Mouse (Mus musculus): Measurements from ENCODE around the gene Tmem106a. TPM values are rescaled to one million over a fixed set of nuclear protein-coding genes. Genes with fewer than 3 reads are reported as not detected.

The Tmem106a gene
- total and polyA plus RNA-seq, 2 experiments from 2014 or later: 5.1 to 5.2 TPM

DNA sequence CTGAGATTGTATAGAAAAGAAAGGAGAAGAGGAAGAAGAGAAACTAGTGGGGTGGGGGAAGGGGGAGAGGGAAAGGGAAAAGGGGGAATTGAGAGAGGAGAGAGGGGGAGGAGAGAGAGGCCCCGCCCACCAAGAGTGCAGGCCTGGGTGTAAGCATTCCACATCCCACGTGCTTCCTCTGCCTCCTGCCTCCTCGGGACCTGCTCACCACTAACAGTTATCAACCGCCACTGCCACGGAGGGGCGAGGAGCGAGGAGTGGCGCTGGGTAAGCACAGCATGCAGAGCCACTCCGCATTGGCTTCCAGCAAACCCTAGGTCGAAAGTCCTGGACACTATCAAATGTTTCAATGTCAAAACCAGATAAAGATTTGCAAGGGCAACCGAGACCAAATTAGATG, 28.4 kb downstream of the Tmem106a start:
- no peaks in the 10 kb centered on the region for H3K36me3 ChIP-seq (ENCODE audit: insufficient read depth, low read length)
- ATAC-seq: no peak
- no peaks in the 10 kb centered on the region for H3K9me3 ChIP-seq (ENCODE audit: low read length)
- H3K27ac ChIP-seq: no peak overlapping the region
- no peak for DNase-seq (ENCODE audit: low spot score)
- H3K27me3 ChIP-seq (ENCODE audit: insufficient read depth, low read length): no peaks in the 10 kb centered on the region
- TF ChIP-seq CTCF (IDR thresholded peaks at IDR 0.05; ENCODE audit: low read depth): no peak
- H3K4me3 ChIP-seq (ENCODE audit: low read length): no peak overlapping the region
- WGBS: 40% methylated on average over 11 of the region's 11 CpGs
- no peak overlapping the region for H3K9ac ChIP-seq (replicated peaks; ENCODE audit: low read length)
- no peaks in the 10 kb centered on the region for H3K4me1 ChIP-seq (ENCODE audit: insufficient read depth, low read length)
- no peak overlapping the region for H3K4me2 ChIP-seq (ENCODE audit: low read depth, low read length)

DNA sequence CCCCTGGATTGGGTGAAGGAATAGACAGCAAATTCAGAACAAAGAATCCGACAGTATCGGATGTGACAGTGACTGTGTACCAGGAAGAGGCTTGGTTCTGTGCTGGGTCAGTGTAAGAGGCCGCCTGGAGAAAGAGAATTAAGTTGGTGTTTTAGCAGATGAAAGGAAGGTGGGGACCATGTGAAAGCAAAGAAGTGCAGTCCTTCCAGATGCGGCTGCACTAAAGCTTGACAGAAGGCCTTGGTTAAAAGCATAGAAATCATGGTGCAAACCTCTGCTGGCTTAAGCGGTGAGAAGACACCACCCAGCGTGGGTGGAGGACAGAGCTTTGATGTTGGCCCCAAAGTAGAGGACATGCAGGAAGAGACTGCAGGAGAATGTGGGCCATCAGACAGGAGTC, 31.6 kb downstream of the Tmem106a start:
- no peak for TF ChIP-seq CTCF (IDR thresholded peaks at IDR 0.05; ENCODE audit: low read depth)
- Histone ChIP-seq H3K36me3 (ENCODE audit: insufficient read depth, low read length) (no peaks in the 10 kb centered on the region), H3K4me2 (ENCODE audit: low read depth, low read length) (no peak overlapping the region), H3K27ac (no peak overlapping the region), H3K4me1 (ENCODE audit: insufficient read depth, low read length) (peaks cover 11% of the 10 kb centered on the region; the same call in 1 of the 2 replicates), H3K4me3 (ENCODE audit: low read length) (no peak overlapping the region), H3K9me3 (ENCODE audit: low read length) (no peaks in the 10 kb centered on the region), H3K9ac (replicated peaks; ENCODE audit: low read length) (no peak overlapping the region), H3K27me3 (ENCODE audit: insufficient read depth, low read length) (no peaks in the 10 kb centered on the region)
- no peak for DNase-seq (ENCODE audit: low spot score)
- 74% methylated on average over 6 of the region's 6 CpGs for WGBS
- ATAC-seq: no peak

DNA sequence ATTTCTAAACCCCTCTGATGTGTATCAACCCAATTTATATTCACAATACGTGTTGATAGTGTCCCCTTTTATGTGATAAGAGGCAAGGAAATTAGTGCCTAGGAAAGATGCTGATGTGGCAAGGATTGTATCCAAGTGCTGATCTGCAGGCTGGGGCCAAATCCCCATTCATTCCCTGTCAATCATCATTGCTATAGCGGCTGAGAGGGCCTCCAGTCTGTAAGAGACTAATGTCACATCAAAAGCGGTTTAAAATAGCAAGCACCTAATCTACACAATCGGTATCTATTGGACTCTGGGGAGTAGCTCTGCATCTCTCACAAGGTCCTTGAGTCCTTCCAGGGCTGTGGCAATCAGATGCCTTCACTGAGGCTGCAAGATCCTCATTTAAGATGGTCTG, 32.1 kb downstream of the Tmem106a start:
- H3K27ac ChIP-seq: no peak overlapping the region
- H3K9ac ChIP-seq (replicated peaks; ENCODE audit: low read length): no peak overlapping the region
- no peaks in the 10 kb centered on the region for H3K27me3 ChIP-seq (ENCODE audit: insufficient read depth, low read length)
- no peak for DNase-seq (ENCODE audit: low spot score)
- H3K4me1 ChIP-seq (ENCODE audit: insufficient read depth, low read length): peaks cover 11% of the 10 kb centered on the region; the same call in 1 of the 2 replicates
- no peak overlapping the region for H3K4me3 ChIP-seq (ENCODE audit: low read length)
- H3K9me3 ChIP-seq (ENCODE audit: low read length): no peaks in the 10 kb centered on the region
- H3K36me3 ChIP-seq (ENCODE audit: insufficient read depth, low read length): no peaks in the 10 kb centered on the region
- no peak for ATAC-seq
- 50% methylated on average over 4 of the region's 4 CpGs for WGBS
- TF ChIP-seq CTCF (IDR thresholded peaks at IDR 0.05; ENCODE audit: low read depth): no peak
- H3K4me2 ChIP-seq (ENCODE audit: low read depth, low read length): no peak overlapping the region

DNA sequence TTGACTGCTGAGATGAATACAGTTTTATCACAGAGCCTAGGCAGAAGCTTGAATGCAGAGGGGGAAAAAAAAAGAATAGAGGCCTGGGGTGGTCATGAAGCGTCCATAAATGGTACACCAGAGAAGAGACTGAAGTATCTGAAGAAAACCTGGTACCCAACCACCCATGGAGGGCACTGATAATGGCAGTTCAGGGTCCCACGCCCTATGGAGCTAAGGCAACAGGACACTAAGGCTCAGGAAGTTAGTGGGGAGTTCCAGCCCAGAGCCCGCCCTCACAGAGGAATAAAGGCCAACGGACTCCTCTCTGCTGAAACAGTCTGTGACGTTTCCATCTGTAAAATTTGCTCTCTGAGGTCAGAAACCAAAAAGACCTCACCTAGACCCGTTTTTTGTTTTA, 33.3 kb downstream of the Tmem106a start:
- H3K4me3 ChIP-seq (ENCODE audit: low read length): no peak overlapping the region
- WGBS: 82% methylated on average over 6 of the region's 6 CpGs
- peaks cover 11% of the 10 kb centered on the region; the same call in 1 of the 2 replicates for H3K4me1 ChIP-seq (ENCODE audit: insufficient read depth, low read length)
- no peaks in the 10 kb centered on the region for H3K27me3 ChIP-seq (ENCODE audit: insufficient read depth, low read length)
- H3K9ac ChIP-seq (replicated peaks; ENCODE audit: low read length): no peak overlapping the region
- H3K27ac ChIP-seq: no peak overlapping the region
- ATAC-seq: no peak
- H3K9me3 ChIP-seq (ENCODE audit: low read length): no peaks in the 10 kb centered on the region
- no peak for TF ChIP-seq CTCF (IDR thresholded peaks at IDR 0.05; ENCODE audit: low read depth)
- H3K36me3 ChIP-seq (ENCODE audit: insufficient read depth, low read length): no peaks in the 10 kb centered on the region
- no peak overlapping the region for H3K4me2 ChIP-seq (ENCODE audit: low read depth, low read length)
- no peak for DNase-seq (ENCODE audit: low spot score)

DNA sequence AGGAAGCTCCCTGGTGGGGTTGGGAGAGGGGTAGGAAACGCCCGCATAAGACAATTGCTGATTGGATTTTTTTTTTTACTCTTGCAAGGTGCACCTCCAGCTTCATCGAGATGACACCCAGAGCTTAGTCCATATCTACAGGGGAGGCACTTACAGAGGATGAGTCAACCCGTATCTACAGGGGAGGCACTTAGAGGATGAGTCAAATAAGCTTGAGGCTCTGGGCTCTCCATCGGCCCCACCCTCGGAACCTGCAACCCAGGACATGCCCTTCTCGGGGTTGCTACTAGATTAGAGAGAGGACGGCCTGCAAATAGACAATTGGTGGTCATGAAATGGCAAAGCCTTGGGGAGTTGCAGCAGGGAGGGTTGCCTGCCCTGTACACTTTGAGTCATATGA, 34.1 kb downstream of the Tmem106a start:
- 95% methylated on average over 8 of the region's 8 CpGs for WGBS
- Histone ChIP-seq H3K27ac (no peak overlapping the region), H3K4me2 (ENCODE audit: low read depth, low read length) (no peak overlapping the region), H3K27me3 (ENCODE audit: insufficient read depth, low read length) (no peaks in the 10 kb centered on the region), H3K4me1 (ENCODE audit: insufficient read depth, low read length) (peaks cover 11% of the 10 kb centered on the region; the same call in 1 of the 2 replicates), H3K9ac (replicated peaks; ENCODE audit: low read length) (no peak overlapping the region), H3K36me3 (ENCODE audit: insufficient read depth, low read length) (no peaks in the 10 kb centered on the region), H3K9me3 (ENCODE audit: low read length) (no peaks in the 10 kb centered on the region), H3K4me3 (ENCODE audit: low read length) (no peak overlapping the region)
- ATAC-seq (no peak), DNase-seq (ENCODE audit: low spot score) (no peak)
- TF ChIP-seq CTCF (IDR thresholded peaks at IDR 0.05; ENCODE audit: low read depth): no peak

DNA sequence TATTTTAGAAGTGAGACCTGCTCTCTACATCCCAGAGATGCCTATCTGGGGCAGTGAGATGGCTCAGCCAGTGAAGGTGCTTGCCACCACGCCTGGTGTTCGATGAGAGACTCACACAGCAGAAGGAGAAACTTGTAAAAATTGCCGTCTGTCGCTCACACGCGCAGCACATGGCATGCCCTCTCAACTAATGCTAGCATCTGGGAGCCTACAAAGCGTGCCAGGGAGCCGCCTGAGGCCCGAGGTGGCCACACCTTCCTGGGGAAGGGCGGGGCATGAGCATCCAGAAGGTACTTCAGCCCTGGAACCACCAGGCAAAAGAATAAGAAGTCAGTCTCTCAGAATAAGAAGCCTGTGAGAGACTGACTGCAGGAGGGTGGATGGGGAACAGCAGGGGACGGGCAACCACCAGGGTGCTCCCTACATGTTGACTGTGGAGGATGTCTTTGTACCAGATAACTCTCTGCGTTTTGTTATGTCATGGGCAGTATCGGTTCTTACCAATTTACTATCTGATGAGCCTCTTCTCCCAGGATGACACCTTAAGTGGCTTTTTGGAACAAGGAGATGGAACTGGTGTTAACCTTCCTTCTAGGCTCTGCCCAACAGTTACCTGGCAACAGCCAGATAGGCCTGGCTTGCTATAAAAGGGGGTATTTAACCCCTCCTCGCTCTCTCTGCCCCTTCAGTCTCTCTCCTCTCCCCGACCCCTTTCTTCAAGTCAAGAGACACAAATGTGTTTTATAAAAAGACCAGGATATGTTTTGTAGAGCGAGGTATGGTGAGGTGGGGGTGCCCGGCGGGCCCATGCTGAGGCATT, 35.1 kb downstream of the Tmem106a start:
- H3K4me2 ChIP-seq (ENCODE audit: low read depth, low read length): peak overlapping the region; percentile 44; the same call in 1 of the 2 replicates
- H3K9me3 ChIP-seq (ENCODE audit: low read length): no peaks in the 10 kb centered on the region
- peak overlapping the region; percentile 48; the same call in 1 of the 2 replicates for H3K27ac ChIP-seq
- peak; percentile 63 for ATAC-seq
- no peaks in the 10 kb centered on the region for H3K27me3 ChIP-seq (ENCODE audit: insufficient read depth, low read length)
- H3K9ac ChIP-seq (replicated peaks; ENCODE audit: low read length): no peak overlapping the region
- TF ChIP-seq CTCF (IDR thresholded peaks at IDR 0.05; ENCODE audit: low read depth): peak; percentile 26
- peak; percentile 22 for DNase-seq (ENCODE audit: low spot score)
- no peak overlapping the region for H3K4me3 ChIP-seq (ENCODE audit: low read length)
- WGBS: 20% methylated on average over 18 of the region's 18 CpGs
- peaks cover 11% of the 10 kb centered on the region; the same call in 1 of the 2 replicates for H3K4me1 ChIP-seq (ENCODE audit: insufficient read depth, low read length)
- no peaks in the 10 kb centered on the region for H3K36me3 ChIP-seq (ENCODE audit: insufficient read depth, low read length)

DNA sequence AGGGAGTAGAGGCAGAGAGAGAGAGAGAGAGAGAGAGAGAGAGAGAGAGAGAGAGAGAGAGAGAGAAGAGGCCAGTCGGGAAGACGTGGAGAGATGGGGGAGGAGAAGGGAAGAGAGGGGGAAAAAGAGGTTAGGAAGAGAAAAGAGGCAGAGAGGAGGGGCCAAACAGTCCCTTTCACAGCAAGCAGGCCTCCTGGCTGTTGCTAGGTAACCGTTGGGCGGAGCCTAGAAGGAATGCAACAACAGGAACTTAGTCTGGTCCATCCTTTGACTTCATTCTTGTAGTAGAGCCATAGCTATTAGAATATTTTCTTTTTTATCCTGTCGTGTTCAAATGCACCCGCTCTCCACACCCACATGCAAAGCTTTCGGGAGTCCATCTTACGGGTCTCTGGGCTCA, 35.8 kb downstream of the Tmem106a start:
- DNase-seq (ENCODE audit: low spot score) (peak; percentile 81), ATAC-seq (peak; percentile 77)
- 3% methylated on average over 8 of the region's 8 CpGs for WGBS
- no peak for TF ChIP-seq CTCF (IDR thresholded peaks at IDR 0.05; ENCODE audit: low read depth)
- Histone ChIP-seq H3K27me3 (ENCODE audit: insufficient read depth, low read length) (no peaks in the 10 kb centered on the region), H3K4me3 (ENCODE audit: low read length) (no peak overlapping the region; the same call in 1 of the 2 replicates), H3K36me3 (ENCODE audit: insufficient read depth, low read length) (no peaks in the 10 kb centered on the region), H3K9me3 (ENCODE audit: low read length) (no peaks in the 10 kb centered on the region), H3K9ac (replicated peaks; ENCODE audit: low read length) (no peak overlapping the region), H3K4me2 (ENCODE audit: low read depth, low read length) (peak overlapping the region; percentile 44), H3K4me1 (ENCODE audit: insufficient read depth, low read length) (peaks cover 11% of the 10 kb centered on the region; the same call in 1 of the 2 replicates), H3K27ac (peak overlapping the region; percentile 48; the same call in 1 of the 2 replicates)
